Mouse (Mus musculus): ENCODE measurements around the gene Pmm1.

- TF ChIP-seq POLR2A (IDR thresholded peaks at IDR 0.05; ENCODE audit: control insufficient read depth, low read depth, low read length): no peak
- TF ChIP-seq CTCF (IDR thresholded peaks at IDR 0.05; ENCODE audit: control insufficient read depth, insufficient read depth, insufficient replicate concordance, low read depth, low read length): no peak
Measured at GRCm38 (mm10) chr15:81943176-81943749, 17.5 kb downstream of the Pmm1 start.

All from testis, adult 2 months (tissue).